Mouse (Mus musculus): ENCODE results near the gene Wapl.

Gene Wapl

DNA sequence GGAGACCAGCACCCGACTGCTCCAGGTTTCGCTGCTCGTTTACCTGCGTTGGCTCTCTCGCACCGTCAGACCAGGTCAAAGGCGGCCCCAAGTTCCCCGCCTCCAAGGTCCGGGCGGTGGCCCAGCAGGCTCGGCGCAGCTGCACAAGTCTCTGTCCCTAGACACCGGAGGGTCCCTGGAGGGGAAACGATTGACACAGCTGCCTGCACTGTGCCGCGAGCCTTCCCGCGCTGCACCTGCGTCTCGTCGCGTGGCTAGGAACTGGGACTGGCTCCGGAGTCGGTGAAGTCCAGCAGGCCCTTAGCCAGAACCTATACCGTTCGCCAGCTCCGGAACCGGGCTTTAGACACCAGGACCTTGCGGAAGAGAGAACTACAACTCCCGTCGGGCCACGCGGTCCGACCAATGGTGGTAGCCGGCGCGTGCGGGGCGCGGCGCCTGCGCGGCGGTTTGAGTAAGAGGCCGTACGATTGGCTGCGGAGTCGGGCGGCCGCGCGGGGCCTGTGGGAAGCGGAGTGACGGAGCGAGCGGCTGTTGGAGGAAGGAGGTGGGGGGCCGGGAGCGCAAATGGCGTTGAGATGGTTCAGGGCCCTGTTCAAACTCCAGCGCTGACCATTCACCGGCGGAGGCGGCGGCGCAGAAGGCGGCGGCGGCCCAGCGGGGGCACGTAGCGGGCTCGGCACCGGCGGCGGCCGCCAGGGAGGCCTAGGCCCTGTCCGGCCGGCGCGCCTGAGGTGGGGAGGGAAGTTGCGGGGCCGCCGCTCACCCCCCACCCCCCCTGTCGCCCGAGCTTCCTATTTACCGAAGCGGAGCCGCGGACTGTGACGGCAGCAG is at the start of gene Wapl:
Wapl (plus strand) TSS at position 534 of the 834 bp plus-strand sequence.
- peak; percentile 95 for DNase-seq (ENCODE audit: extremely low spot score)

DNA sequence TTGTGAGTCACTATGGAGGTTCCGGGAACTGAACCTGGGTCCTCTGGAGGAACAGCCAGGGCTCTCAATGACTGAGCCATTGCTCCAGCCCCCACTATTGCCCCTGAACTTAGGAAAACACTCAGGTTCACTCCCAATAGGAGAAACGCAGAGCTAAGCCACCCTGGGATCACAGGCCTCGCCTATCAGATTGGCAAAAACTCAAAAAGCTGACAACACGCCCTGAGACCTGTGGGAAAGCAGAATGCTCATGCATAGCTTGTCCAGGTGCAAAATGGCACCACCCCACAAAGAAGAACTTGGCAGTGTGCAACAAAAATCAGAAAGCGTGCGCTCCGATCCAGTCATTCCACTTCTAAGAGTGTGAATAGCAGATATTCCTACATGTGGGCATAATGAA is 46.9 kb upstream of the Wapl start:
- DNase-seq (ENCODE audit: extremely low spot score) = no peak

DNA sequence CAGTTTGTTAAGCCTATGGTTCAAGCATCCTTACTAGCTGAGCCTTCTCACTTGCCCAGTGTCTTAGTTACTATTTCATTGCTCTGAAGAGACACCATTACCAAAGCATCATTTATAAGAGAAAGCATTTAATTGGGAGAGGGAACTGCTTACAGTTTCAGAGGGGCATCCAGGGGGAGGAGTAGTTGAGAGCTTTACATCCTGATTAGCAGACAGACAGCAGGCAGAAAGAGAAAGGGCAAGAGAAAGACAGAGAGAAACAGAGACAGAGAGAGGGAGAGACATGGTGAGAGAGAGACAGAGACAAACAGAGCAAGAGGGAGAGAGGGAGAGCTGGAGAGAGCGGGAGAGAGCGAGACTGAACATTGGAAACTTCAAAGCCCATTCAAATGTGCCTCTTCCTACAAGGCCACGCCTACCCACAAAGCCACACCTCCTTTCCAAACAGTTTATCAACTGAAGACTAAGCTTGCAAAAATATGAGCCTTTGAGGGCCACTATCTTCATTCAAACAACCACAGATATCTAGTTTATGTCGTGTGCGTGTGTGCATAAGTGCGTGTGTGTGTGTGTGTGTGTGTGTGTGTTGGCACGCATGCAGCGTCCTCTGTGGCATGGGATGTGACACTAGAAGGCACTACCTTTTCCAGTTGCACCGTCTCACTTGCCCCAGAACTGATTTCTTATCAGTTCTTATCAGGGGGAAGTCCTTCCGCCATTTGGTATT is 40.8 kb upstream of the Wapl start:
- DNase-seq (ENCODE audit: extremely low spot score) = no peak

DNA sequence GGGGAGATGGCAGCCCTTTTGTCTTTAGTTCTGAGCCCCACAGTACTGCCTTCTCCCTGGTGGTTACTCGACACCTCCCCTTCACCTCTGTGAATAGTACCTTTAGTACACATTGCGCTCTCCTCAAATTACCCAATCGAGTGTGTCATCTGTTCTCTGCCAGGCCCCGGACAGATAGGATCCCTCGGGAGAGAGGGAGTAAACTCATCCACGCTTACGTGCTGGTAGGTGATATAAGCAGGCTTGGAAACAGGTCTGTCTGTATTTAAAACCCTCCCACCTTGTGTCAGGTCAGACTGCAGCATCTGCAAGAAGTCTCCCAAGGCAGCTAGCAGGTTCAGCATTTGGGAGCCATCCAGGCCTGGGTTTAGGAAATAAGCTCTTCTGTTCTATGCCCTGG is 38.5 kb upstream of the Wapl start:
- no peak for DNase-seq (ENCODE audit: extremely low spot score)

DNA sequence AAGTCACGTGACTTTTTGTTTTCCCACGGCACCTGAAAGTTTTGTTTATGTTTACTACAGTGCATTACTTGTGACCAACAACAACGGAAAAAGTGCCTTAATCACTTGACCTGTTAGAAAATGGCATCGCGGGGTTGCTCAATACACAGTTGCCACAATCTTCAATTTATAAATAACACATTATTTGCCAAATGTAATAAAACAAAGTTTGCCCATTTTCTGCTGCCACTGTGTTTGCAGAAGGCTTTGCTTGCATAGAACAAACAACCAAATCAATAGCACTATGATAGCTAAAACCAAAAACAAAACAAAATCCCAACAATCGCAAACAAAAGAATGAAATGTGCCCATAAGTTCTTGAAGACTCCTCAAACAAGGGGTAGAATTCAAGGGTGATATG is 38.0 kb upstream of the Wapl start:
- DNase-seq (ENCODE audit: extremely low spot score) = no peak

DNA sequence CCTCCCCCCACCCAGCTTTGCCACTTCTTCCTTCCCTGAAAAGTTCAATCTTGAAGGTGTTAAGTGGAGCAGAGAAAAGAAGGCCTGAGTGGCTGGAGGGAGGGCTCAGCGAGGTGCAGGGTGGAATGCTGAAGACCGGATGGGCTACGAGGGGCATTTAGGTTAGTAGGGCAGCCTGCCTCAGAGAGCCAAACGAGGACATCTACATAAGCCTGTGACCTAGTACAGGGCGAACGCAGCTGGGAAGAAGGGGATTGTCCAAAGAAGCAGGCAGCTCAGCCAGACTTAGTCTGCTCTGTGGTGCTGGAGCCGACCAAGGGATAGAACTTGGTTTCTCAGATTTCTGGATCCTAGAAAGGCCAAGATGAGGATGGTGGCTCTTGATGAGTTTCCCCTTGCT is 29.6 kb upstream of the Wapl start:
- DNase-seq (ENCODE audit: extremely low spot score) = no peak

DNA sequence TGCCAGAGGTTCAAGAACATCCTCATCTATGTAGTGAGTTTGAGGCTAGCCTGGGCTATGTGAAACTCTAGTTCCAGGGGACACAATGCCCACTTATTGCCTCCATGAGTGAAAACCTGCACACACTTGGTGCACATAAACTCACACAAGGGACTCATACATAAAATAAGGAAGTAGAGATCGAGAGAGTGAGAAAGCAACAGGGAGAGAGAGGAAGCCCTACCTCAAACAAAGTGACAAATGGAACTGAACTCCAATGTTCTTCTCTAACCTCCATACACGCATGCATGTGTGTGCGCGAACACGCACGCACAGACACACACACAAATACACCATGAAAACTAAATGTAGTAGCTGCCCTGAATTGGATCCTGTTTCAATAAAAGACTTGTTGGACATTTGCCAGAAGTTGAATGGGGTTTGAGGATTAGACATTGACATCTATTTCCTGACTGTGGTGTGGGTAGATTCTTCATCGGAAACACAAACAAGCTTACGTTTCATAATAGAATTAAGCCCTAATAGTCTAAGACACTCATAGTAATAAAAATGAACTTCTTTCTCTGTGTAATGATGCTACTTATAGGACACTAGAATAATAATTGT is 25.8 kb upstream of the Wapl start:
- DNase-seq (ENCODE audit: extremely low spot score) = no peak

DNA sequence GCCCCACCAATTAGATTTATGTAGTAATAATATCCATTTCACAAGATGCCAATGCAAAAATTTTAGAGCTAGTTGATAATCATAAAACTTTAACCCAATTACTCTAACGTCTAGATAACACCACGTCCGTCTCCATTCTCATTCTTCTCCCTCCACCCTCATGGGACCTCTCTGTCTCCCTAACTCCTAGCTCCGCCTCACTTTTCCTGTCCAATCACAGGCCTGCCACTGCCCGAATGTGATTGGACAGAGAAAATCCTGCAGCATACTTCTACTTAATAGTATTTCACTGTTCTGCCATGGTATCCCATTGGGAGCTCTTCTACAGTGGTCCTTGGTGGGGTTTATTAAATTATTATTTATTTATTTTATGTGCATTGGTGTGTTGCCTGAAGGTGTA is 16.6 kb upstream of the Wapl start:
- no peak for DNase-seq (ENCODE audit: extremely low spot score)

DNA sequence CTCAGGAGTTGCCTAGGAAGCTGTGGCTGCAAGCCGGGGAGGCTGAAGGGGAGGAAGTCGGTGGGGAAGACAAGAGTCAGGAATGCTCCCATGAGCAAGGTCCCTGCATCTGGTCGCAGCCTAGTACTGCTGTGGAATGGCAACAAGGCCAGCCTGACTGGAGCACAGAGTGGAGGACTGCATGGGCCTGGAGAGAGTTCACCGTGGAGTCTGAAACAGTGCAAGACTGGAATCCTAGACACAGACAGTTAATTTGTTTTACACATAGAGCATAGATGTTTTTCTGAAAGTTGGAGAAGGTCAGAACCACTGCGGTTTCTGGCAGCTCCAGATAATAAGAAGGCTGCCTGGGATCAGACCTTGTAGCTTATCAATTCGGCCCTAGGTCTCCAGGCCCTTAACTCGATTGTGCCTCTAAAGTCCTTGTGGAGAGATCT is 13.4 kb upstream of the Wapl start:
- DNase-seq (ENCODE audit: extremely low spot score) = no peak

DNA sequence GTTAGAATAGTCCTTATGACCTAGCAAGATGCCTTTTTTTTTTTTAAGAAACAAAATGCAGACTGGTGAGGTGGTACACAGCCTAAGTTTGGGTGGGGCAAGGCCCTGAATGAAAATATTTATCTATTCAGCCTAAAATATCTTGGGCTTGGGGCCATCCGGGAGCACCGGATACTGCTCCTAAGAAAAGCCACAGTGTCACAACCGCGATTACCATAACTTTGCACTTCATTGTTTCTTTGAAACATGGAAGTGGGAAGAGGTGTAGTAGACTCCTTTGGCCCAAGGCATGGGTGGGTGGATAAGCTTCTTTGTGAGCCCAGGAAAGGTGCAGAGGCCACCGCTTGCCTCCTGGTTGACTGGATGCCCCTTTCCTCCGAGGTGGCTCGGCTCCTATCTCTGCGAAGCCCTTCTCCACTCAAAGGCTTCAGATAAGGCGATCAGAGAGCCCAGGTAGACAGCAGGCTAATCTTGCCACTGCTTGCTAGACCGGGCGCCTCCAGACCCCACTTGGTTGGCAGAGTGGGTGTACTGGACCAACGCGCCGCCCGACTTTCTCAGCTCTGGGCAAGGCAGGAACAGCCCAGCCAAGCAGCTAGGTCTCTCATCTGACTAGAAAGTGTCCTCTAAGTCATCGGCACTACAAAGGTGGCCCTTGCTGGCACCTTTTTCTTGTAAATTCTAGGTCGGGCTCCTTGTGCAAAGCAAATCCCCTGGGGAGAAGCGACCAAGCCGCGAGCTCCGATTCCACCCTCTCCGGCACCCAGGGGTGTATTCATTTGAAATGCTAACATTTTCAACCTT is 12.7 kb upstream of the Wapl start:
- DNase-seq (ENCODE audit: extremely low spot score) = no peak

DNA sequence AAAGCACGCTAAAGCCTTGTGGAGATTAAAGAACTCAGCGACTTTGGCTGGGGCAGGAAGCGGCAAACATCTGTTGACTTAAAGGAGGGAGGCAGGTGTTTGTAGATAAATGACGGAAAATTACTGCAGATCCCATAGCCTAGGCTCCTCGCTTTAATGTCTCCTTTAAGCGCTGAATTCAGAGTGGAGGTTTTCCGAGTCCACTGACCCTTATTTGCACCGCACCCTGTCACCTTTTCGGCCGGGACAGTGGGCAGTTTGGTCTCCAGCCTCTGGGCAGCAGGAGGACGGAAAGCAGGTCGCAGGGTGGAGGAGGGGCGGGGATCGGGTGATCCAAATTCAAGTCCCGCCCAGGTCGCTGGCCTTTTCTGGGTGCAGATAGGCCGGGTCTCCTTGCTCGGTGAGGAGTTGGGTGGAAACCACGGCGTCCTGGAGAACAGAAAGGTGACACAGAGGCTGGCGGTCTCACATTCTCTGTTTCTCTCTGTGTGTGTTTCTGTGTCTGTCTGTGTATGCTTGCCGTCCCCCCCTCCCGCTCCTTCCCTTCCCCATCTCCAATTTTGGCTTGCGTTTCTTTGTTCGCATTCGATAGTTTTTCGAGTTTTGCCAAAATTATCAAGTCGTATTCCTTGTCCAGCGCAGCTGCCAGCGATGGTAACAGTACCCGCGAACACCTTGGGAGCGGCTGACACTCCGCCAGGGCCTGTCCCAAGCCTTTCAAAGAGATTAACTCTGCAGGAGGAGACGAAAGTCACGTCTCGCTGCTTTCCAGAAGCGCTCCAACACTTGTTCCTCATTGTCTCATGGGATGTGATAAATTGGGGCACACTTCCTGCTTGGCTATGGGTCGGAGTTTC is 11.9 kb upstream of the Wapl start:
- DNase-seq (ENCODE audit: extremely low spot score) = peak; percentile 67

DNA sequence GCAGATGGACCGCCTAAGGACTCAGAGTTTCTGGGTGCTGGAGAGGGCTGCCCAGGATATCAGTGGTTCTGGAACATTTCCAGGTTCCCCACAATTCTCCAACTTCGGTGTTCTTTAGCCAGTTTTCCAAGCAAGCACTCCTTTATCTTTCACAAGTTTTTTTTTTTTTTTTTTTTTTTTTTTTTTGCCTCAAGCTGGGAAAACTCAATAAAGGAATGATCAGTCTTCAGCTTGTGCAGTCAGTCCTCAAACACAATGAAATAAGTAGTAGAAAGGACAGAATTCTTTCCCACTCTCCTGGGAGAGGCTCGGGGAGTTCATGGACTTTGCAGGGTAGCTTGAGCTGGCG is 11.3 kb upstream of the Wapl start:
- DNase-seq (ENCODE audit: extremely low spot score) = no peak

DNA sequence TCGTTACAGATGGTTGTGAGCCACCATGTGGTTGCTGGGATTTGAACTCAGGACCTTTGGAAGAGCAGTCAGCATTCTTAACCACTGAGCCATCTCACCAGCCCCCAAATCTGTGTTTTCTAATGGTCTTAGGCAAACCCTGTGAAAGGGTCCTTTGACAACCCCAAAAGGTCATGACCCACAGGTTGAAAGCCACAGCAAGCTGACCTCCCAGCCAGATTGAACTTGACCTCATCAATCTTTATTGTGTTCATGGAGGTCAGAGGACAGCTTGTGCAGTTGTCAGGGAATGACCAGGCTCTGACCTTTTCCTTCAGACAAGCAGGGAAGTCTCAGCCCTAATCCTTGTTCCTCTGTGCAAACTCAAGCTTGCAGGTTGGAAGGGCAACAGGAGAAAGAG is 10.3 kb upstream of the Wapl start:
- DNase-seq (ENCODE audit: extremely low spot score) = peak; percentile 54

DNA sequence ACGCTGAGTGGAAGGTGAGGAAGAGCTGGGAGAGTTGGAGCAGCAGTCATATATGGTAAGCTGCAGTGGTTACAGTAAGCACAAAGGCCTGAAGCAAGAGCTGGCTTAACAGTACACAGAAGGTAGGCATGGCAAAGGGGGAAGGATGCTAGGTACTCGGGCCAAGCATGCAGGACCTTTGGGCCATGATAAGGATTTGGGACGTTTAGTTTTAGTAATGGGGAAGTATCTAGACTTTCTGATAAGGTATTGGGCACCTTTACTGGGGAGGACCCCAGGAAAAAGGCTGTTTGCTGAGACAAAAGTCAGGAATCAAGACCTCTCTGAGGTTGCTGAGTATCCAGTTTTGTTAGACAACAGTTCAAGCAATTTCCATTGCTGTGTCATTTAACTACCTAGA is 4.6 kb upstream of the Wapl start:
- DNase-seq (ENCODE audit: extremely low spot score) = no peak

DNA sequence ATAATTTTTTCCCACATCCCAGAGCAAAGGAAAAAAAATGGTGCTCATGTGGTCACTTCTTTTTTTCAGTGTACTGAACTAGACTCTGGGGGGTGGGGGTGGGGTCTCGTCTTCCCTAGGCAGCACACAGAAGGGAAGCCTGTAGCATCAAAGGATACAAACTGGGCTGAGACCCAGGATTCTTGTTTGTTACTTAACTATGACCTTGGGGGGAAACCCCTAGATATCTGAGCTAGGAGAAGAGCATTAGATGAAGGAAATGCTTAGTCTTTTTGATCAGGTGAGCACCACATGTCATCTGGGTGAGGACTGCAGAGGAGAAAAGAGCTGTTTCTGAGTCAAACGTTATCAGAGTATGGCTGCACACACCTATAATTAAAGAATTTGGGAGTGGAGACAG is 3.5 kb upstream of the Wapl start:
- no peak for DNase-seq (ENCODE audit: extremely low spot score)

DNA sequence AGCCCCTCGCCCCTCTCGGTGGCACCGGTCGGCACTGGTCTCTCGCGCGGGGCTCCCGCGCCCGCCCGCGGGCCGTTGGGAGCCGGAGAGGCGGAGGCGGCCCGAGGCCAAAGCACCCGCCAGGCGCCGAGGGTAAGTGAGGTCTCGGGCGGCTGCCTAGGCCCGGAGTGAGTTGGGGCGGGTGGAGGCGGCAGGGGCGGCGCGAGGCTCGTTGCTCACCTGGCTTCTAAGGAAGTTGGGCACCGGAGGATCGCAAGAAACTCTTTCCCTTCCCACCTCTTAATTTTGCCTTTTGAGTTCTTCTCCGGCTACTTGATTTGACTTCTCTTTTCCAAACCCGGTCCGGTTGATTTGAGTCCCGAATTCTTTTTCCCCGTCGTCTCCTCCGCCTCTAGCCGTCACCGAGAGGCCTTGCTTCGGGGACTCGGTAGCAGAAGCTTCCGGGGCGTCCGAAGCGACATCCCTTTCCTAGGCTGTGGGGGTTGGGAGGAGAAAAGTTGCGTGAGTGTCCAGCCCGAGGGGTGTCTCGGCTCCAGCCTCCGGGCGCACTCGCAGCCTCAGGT is 582 bp downstream of the Wapl start:
- DNase-seq (ENCODE audit: extremely low spot score) = peak; percentile 47

DNA sequence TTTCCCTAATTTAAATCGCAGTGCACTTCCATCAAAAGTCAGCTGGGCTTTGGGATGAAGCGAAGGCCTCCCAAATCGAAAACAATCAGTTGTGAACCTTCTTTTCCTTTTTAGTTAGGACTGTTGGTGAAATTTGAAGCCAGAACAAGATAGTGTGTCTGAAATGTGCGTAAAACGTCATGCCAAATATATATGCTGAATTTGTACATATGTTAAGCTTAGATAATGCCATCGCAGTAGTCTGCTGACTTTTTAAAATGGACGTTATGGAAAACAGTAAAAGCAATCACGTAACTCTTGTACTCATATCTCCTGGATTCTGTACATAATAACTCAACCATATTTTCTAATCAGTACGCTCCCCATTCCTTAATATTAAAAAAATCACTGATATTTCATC is 1.2 kb downstream of the Wapl start:
- DNase-seq (ENCODE audit: extremely low spot score) = no peak

DNA sequence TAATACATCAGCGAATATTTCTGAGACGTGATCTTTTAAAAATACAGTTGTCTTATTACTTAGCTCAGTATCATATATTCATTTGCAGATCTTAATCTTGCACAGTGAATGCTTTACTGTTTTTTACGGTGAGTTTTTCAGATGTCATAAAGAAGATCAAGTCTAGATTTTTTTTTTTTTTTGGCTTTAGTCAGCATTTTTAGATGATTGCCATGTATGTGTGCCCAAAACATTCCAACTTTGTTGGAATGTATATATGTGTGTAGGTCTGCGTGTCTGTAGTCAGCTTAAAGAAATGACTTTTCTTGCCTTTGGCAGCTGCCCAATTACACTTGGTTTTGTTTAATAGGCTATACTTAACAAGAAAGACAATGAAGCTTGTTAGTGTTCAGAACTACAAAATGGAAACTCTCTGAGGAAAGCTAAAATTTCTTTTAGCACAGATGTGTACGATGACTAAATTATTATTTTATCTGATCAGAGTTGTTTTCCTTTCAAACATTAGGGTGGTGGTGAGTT is 1.7 kb downstream of the Wapl start:
- no peak for DNase-seq (ENCODE audit: extremely low spot score)

DNA sequence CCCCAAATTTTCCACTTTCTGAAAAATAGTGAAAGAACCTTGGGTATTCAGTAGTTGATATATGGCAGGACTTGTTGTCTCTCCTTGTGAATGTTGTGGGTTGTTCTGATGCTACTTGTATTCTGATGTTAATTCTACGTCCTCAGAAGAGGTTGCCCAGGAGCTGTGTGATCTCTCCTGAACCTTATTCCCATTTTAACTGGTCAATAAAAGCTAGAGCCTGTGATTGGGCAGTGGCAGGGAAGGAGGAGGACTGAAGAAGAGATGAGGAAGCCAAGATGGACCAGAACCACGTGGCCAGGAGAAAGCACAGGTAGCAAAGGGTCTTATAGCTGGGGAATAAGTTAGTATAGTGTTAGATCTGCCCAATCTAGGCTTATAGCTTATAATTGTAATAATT is 7.1 kb downstream of the Wapl start:
- no peak for DNase-seq (ENCODE audit: extremely low spot score)

DNA sequence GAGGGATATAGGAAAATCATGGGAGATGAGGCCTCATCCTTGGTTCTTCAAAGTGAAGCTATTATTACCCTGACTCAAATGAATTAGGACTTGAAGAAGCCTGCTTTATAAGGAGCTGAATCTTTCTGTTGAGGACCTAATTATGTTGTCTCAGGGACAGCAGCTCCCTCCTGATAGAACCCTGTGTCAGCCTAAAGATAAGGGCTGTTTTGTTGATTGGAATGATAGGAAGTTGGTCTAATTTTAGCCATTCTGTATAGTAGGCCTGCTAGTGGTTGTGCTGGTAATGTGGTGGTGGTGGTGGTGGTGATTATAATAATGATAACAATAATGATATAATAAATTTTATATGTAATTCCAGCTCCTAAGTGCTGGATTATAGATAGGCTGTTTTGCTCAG is 11.3 kb downstream of the Wapl start:
- no peak for DNase-seq (ENCODE audit: extremely low spot score)

DNA sequence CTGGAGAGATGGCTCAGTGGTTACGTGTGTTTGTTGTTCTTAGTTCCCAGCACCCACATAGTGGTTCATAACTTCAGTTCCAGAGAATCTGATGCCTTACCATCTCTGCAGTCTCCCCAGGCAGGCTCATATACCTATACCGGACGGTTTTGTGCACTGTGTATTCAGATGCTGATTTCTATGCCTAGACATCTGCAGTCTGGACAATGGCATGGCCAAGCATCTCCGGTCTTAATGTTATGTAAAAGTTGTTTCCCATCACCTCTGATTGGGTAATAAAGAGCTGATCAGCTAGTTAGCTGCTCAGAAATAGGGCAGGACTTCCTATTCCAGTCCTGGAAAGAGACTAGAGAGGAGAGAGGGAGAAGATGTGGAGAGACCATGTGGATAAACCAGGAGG is 20.2 kb downstream of the Wapl start:
- no peak for DNase-seq (ENCODE audit: extremely low spot score)

Data from embryo, embryonic 9.5 days (tissue).